Mouse (Mus musculus): ENCODE data around the gene Gm3127. TPM values are rescaled to one million over a fixed set of nuclear protein-coding genes. Genes with fewer than 3 reads are reported as not detected.
"Not testable (repeated sequence)": the region's sequence is repeated elsewhere in the genome, so short reads cannot be mapped to it uniquely, and the experiment has no call there.

The Gm3127 gene
- polyA plus RNA-seq (2015; fragmentation: Nextera tagmentation; extraction: Ambion mirVana), result not detected in 2 replicates

- whole genome bisulfite sequencing, result 100% methylated on average over 1 of the region's 2 CpGs
- H3K27ac ChIP-seq (replicated peaks); H3K36me3 ChIP-seq; H3K9ac ChIP-seq; H3K4me1 ChIP-seq (replicated peaks); H3K4me2 ChIP-seq; H3K27me3 ChIP-seq; H3K9me3 ChIP-seq; H3K4me3 ChIP-seq; ATAC-seq (ENCODE audit: low FRiP score, low read depth): not testable (repeated sequence)
Measured at GRCm38 (mm10) chr14:4164730-4165129, at the start of gene Gm3127. TSS of gene Gm3127 (plus strand) at chr14:4165030.

- not testable (repeated sequence) for H3K4me3 ChIP-seq; ATAC-seq (ENCODE audit: low FRiP score, low read depth); H3K36me3 ChIP-seq; H3K9me3 ChIP-seq; H3K27me3 ChIP-seq; H3K27ac ChIP-seq (replicated peaks); H3K4me2 ChIP-seq; H3K9ac ChIP-seq; H3K4me1 ChIP-seq (replicated peaks)
- WGBS, result 96% methylated on average over 4 of the region's 4 CpGs
Measured at GRCm38 (mm10) chr14:4141646-4142045, 23.2 kb upstream of the Gm3127 start.

GRCm38 (mm10) chr14:4182030-4182429 is 17.2 kb downstream of the Gm3127 start:
- H3K36me3 ChIP-seq; H3K9me3 ChIP-seq; H3K27me3 ChIP-seq; H3K4me1 ChIP-seq (replicated peaks); ATAC-seq (ENCODE audit: low FRiP score, low read depth): not testable (repeated sequence)
- H3K4me2 ChIP-seq, result peak overlapping the region; percentile 65
- H3K9ac ChIP-seq, result peak overlapping the region; percentile 39
- H3K4me3 ChIP-seq, result peak overlapping the region; percentile 42
- 6% methylated on average over 12 of the region's 14 CpGs for WGBS
- H3K27ac ChIP-seq (replicated peaks), result peak overlapping the region; percentile 59; the same call in 1 of the 2 replicates

- not testable (repeated sequence) for ATAC-seq (ENCODE audit: low FRiP score, low read depth); H3K9me3 ChIP-seq; H3K4me1 ChIP-seq (replicated peaks); H3K36me3 ChIP-seq; H3K27me3 ChIP-seq
- H3K27ac ChIP-seq (replicated peaks), result peak within 1 kb of the TSS; percentile 59; the same call in 1 of the 2 replicates
- H3K4me3 ChIP-seq, result peak within 1 kb of the TSS; percentile 42
- peak within 1 kb of the TSS; percentile 45 for H3K9ac ChIP-seq
- peak within 1 kb of the TSS; percentile 65 for H3K4me2 ChIP-seq
- WGBS, result 8% methylated on average over 47 of the region's 59 CpGs
Measured at GRCm38 (mm10) chr14:4182491-4183210, 17.8 kb downstream of the Gm3127 start, which contains the start of gene Gm2974. TSS of gene Gm2974 (plus strand) at chr14:4182576.

GRCm38 (mm10) chr14:4183375-4183774 is 18.5 kb downstream of the Gm3127 start:
- H3K36me3 ChIP-seq; H3K27me3 ChIP-seq; H3K4me3 ChIP-seq; H3K9ac ChIP-seq; ATAC-seq (ENCODE audit: low FRiP score, low read depth); H3K4me2 ChIP-seq; H3K4me1 ChIP-seq (replicated peaks); H3K9me3 ChIP-seq; H3K27ac ChIP-seq (replicated peaks): not testable (repeated sequence)
- 44% methylated on average over 7 of the region's 10 CpGs for WGBS

Other genes starting within 250 kb of the Gm3127 start
- 0.21 TPM in 1 of 2 replicates, not detected in the other for gene Gm3029, start 233.3 kb upstream of the Gm3127 start, polyA plus RNA-seq (2015; fragmentation: Nextera tagmentation; extraction: Ambion mirVana)
- 0.60 and 1.8 TPM in 2 replicates for gene Gm3095, start 201.5 kb upstream of the Gm3127 start, polyA plus RNA-seq (2015; fragmentation: Nextera tagmentation; extraction: Ambion mirVana)
- 0.14 TPM in 1 of 2 replicates, not detected in the other for gene Gm3099, start 166.6 kb upstream of the Gm3127 start, polyA plus RNA-seq (2015; fragmentation: Nextera tagmentation; extraction: Ambion mirVana)
- 2.9 and 4.1 TPM in 2 replicates for gene Gm5796, start 141.1 kb upstream of the Gm3127 start, polyA plus RNA-seq (2015; fragmentation: Nextera tagmentation; extraction: Ambion mirVana)
- gene Gm3115, start 80.9 kb upstream of the Gm3127 start, polyA plus RNA-seq (2015; fragmentation: Nextera tagmentation; extraction: Ambion mirVana), result not detected in 2 replicates
- 3.1 and 4.7 TPM in 2 replicates for gene Gm8108, start 54.5 kb upstream of the Gm3127 start, polyA plus RNA-seq (2015; fragmentation: Nextera tagmentation; extraction: Ambion mirVana)
- 9.2 and 10.3 TPM in 2 replicates for gene Gm2974, start 17.5 kb downstream of the Gm3127 start, polyA plus RNA-seq (2015; fragmentation: Nextera tagmentation; extraction: Ambion mirVana)
- gene Gm3138, start 84.6 kb downstream of the Gm3127 start, polyA plus RNA-seq (2015; fragmentation: Nextera tagmentation; extraction: Ambion mirVana), result not detected in 2 replicates
- gene Gm3149, start 152.3 kb downstream of the Gm3127 start, polyA plus RNA-seq (2015; fragmentation: Nextera tagmentation; extraction: Ambion mirVana), result 0.13 TPM in 1 of 2 replicates, not detected in the other
- 6.7 and 7.4 TPM in 2 replicates for gene 2610042L04Rik, start 169.7 kb downstream of the Gm3127 start, polyA plus RNA-seq (2015; fragmentation: Nextera tagmentation; extraction: Ambion mirVana)
- not detected in 2 replicates for gene Gm3159, start 232.5 kb downstream of the Gm3127 start, polyA plus RNA-seq (2015; fragmentation: Nextera tagmentation; extraction: Ambion mirVana)